Mouse (Mus musculus) thymus, adult 18-20 months (tissue): ENCODE data around the gene Ins2.

ENCODE experiments used
- DNase-seq, 2 experiments: peaks; one replicate each; pipeline ENCODE4 v3.0.0; 2022; ENCODE audit warnings: mixed read lengths in 2 of 2

Gene Ins2

DNA sequence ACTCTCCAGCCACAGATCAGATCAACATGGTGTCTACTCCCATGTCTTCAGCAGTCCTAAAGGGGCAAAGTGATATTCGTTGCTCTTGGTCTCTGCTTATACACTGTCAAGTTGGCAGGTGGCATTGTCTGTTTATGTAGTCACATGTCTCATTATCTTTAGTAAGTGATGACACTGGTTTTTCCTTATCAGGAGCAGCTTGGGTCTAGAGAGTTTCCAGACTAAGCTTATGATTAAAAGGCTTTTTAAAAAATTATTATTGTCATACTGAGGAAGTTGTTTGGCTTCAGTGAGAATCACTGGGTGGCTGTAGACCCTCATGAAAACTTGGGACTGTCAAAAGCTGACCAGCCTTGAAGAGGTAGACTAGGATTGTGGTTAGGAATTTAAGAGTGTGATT is at the start of gene Ins2:
TSS of gene Ins2 (minus strand) at position 101 of the 400 bp plus-strand sequence.
- DNase-seq, result no peak

DNA sequence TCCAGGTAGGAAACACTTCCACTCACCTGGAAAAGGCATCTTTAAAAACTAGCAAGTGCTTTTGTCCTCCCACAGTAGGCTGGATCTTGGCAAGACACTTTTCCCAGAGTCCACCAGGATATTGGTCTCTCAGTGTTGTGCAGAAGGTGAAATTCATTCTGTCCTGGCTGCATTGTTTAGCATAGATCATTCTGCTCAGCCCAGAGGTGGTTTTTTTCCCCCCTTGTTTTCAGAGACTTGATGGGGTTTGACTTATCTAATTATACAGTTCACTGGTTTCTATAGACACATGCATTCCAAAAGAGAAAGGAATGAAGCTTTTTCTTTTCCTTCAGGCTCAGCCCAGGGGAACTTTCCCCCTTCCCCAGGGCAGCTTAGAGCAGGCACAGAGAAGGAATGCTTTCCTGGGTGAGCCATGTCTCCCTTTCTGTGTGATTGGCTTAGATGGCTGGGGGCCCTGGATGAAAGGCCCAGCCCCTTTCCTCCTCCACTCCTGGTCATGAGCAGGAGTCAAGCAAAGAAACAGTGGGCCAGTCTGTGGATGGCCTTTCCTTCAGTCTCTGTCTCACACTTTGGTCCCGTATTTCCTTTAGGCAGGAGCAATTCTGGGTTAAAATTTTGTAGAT is 49.6 kb upstream of the Ins2 start:
- DNase-seq, result no peak

DNA sequence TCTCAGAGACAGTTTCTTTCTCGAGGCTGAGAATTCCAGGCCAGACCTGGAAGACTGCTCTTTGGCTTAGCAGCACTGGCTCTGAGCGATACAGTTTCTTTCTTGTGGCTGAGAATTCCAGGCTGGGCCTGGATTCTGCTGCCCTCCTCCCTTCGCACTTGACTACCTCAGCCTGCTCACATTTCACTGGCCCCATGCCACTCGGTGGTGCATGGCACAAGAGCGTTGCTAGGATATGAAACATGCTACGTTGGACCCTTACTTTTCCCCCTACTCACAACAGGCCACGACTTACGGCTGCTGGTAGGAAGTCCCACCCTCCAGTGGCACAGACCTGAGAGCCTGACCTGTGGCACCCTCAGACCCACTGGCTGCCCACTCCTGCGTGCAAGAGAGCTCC is 46.5 kb upstream of the Ins2 start:
- DNase-seq, result no peak

DNA sequence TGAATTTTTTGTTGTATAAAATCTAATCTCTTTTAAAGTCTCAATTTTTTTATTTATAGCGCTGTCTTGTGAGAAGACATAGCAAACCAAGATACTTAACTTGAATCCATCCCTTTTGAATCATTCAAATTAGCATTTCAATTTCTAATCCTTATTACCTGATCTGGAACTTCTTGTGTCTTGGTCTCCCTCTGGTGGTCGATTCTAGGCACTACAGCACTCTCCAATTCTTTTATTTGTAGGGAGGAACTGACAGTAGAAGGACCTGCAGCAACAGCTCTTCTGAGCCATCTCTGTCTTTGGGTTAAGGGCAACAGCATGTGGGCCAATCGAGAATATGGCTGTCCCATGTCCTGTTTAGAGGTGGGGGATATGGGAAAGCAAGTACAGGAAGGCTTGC is 5.4 kb downstream of the Ins2 start:
- no peak for DNase-seq

GRCm38 (mm10) chr7:142736943-142737490 is 6.2 kb downstream of the Ins2 start:
- DNase-seq, result no peak

DNA sequence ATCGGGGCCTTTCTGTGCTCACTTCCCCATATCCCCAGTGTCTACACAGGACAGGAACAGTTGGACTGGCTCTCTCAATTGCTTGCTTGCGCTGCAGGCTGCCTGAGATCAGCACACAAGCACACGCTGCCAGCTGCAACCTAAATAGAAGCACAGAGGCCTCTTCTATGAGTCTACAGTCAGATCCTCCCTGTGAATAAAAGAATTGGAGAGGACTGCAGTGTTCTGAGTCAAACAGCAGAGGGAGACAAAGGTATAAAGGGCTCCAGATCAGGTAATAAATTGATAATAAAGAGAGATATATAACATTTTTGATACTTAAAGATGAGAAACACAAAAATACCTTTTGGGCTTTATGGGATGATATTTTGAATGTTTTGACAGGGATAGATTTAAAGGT is 17.2 kb downstream of the Ins2 start:
- no peak for DNase-seq

GRCm38 (mm10) chr7:142720725-142721124 is 22.5 kb downstream of the Ins2 start:
- DNase-seq, result no peak

- peak in 1 of 2 experiments; percentile 16 for DNase-seq
Measured at GRCm38 (mm10) chr7:142714783-142715498, 28.2 kb downstream of the Ins2 start.

GRCm38 (mm10) chr7:142706873-142707272 is 36.3 kb downstream of the Ins2 start:
- no peak for DNase-seq

- DNase-seq, result no peak
Measured at GRCm38 (mm10) chr7:142699334-142699860, 43.8 kb downstream of the Ins2 start.

DNA sequence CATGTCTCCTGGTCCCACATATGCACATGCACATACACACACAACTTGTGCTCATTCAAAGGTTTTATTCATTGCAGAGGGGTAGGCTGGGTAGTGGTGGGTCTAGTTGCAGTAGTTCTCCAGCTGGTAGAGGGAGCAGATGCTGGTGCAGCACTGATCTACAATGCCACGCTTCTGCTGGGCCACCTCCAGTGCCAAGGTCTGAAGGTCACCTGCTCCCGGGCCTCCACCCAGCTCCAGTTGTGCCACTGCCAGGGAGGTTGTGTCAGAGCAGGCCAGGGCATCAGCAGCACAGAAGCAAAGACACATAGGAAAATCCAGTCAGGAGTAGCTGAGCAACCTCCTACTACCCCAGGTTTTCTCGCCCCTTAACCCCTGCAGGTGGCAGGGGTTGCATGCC is 64.6 kb downstream of the Ins2 start:
- no peak for DNase-seq

GRCm38 (mm10) chr7:142675644-142676043 is 67.5 kb downstream of the Ins2 start:
- no peak for DNase-seq

DNA sequence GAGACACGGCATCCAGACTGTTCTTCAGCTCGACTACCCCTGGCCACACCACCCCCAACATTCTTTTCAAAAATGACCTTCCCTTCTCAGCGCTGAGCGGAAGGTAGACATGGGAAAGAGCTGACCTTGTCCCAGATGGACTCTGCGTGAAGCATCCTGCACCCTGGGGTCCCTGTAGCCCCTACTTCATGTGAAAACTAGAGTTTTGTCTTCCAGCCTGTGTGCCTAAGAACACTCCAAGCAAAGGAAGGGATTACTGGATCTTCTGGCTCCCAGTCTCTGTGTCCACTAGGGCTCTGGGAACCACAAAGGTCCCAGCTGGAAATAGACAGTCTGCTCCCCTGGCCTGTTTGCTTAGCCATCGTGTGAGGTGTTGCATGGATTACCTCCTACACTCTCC is 68.0 kb downstream of the Ins2 start:
- DNase-seq, result no peak

DNA sequence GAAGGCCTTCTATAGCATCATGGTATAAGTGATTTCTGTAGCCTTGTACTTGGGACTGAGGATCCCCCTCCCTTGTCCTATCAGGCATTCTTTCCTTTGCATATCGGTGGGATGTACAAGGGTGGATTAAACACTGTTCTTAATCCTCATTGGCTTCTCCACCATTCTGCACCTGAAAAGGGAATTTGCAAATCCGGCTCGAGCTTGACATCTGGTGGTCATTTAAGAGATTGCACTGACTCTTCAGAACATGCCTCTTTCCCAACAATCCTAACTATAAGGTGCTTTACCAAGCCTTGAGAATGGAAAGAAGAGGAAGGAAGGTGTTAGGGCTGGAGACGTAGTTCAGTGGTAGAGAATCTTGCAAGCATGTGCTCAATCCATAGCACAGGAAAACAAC is 71.1 kb downstream of the Ins2 start:
- no peak for DNase-seq

- DNase-seq, result no peak
Measured at GRCm38 (mm10) chr7:142671067-142671466, 72.1 kb downstream of the Ins2 start.

GRCm38 (mm10) chr7:142669751-142670625 is 73.2 kb downstream of the Ins2 start, which contains the start of gene Gm49394:
Gene Gm49394, minus strand, starts transcription at chr7:142669942.
- no peak for DNase-seq

GRCm38 (mm10) chr7:142668328-142668727 is 74.9 kb downstream of the Ins2 start:
- DNase-seq, result no peak

DNA sequence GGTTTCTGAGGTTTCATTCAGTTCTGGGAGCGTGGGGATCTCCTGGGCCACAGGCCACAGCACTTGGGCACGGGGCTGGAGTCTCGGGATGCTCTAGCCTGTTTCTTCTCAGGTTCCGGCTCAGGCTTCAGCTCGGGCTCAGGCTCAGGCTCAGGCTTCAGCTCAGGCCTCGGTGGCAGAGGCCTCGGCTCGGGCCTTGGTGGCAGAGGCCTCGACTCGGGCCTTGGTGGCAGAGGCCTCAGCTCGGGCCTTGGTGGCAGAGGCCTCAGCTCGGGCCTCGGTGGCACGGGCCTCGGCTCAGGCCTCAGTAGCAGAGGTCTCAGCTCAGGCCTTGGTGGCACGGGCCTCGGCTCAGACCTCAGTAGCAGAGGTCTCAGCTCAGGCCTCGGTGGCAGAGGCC is 75.7 kb downstream of the Ins2 start:
- DNase-seq, result no peak

DNA sequence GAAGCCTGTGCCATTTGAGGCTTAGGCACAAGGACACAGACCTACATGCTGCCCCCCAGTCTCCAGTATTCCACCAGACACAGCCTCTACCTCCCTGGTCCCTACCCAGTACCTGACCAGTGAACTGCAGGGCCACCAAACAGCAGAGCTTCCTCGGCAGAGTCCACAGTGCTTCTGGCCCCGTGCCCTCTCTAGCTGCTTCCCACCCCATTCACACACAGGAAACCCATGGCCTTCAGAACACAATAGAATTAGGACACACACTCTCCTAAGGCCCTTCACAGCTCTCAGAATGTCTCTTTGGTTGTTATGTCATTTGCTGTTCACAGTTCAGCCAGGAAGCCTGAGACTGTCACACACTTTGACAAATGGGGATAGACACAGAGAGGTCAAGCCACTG is 76.5 kb downstream of the Ins2 start, which contains the start of gene Igf2:
TSS of gene Igf2 (minus strand) at position 158 of the 400 bp plus-strand sequence.
- no peak for DNase-seq

- DNase-seq, result no peak
Measured at GRCm38 (mm10) chr7:142666109-142666508, 77.1 kb downstream of the Ins2 start.

GRCm38 (mm10) chr7:142665364-142665763 is 77.8 kb downstream of the Ins2 start:
- no peak for DNase-seq

DNA sequence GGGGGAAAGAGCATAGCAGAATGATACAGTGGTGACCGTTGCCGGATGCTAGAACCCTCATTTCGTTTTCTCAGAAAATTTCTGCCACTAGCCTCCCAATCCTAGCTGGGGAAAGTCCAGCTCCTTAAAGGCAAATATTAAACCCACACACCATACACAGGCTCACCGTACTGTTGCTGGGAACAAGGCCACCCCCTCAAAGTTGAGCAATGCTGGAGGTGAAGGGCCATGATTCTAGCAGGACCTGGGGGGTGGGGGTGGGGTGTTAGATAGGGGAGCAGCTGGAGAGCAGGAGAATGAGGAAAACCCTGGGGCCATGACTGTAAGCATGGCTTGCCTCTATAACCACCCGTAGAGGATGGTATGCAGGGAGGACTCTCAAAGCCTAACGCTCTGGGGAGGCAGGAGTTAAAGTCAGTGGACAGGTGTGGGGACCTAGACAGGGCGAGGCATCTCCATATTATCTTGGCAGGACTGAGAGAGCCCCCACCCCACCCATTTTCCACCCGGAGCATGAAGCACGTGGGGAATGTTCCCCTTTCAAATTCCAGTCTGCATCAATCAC is 78.6 kb downstream of the Ins2 start:
- DNase-seq, result no peak
